Mouse (Mus musculus): ENCODE data around the gene Gadd45a.

GRCm38 (mm10) chr6:66996257-66996656, 41.0 kb downstream of the Gadd45a start:
- TF ChIP-seq EP300 (IDR thresholded peaks at IDR 0.05; ENCODE audit: low read depth): no peak
- TF ChIP-seq CTCF (IDR thresholded peaks at IDR 0.05; ENCODE audit: low read depth): no peak
